Mouse (Mus musculus) myocyte (in vitro differentiated cells): ENCODE data around the gene Rab3gap2. TPM values are rescaled to one million over a fixed set of nuclear protein-coding genes. Genes with fewer than 3 reads are reported as not detected.

Experiments
- H3K27me3 ChIP-seq: one replicate; pipeline ENCODE4 v1.6.1; 2011; ENCODE audit not compliant: control insufficient read depth, insufficient read depth, insufficient read length
- H3K36me3 ChIP-seq: one replicate; pipeline ENCODE4 v1.6.1; 2011; ENCODE audit not compliant: control insufficient read depth, insufficient read depth
- H3K4me2 ChIP-seq: one replicate; pipeline ENCODE4 v1.6.1; 2011; ENCODE audit warnings: low read depth, control low read depth
- H3K4me3 ChIP-seq: one replicate; pipeline ENCODE4 v1.5.1; 2011; ENCODE audit warnings: mild to moderate bottlenecking, control low read depth, moderate library complexity
- H3K79me2 ChIP-seq: one replicate; pipeline ENCODE4 v1.6.1; 2011; ENCODE audit not compliant: control insufficient read depth, insufficient read depth
- H3ac ChIP-seq: one replicate; pipeline ENCODE4 v1.6.1; 2011; ENCODE audit not compliant: control insufficient read depth, insufficient read length
- CEBPB ChIP-seq: IDR thresholded peaks from 2 replicates; pipeline ENCODE4 v1.6.1; 2011; ENCODE audit warnings: mild to moderate bottlenecking, moderate library complexity; ENCODE audit not compliant: poor library complexity, insufficient read depth, severe bottlenecking
- E2F4 ChIP-seq: IDR thresholded peaks from one replicate; pipeline ENCODE4 v1.6.1; 2011; ENCODE audit warnings: mild to moderate bottlenecking, control low read depth, moderate library complexity; ENCODE audit not compliant: insufficient read depth
- MAX ChIP-seq: IDR thresholded peaks from one replicate; pipeline ENCODE4 v1.6.1; 2011; ENCODE audit warnings: low read depth, mild to moderate bottlenecking, control low read depth
- MYOD1 ChIP-seq, 3 experiments: IDR thresholded peaks; one replicate each; pipeline ENCODE4 v1.6.1; 2011; ENCODE audit warnings: control low read depth in 2 of 3, low read depth in 2 of 3, mild to moderate bottlenecking in 2 of 3, moderate library complexity in 1 of 3; ENCODE audit not compliant: insufficient read length in 2 of 3, control insufficient read depth in 1 of 3
- MYOG ChIP-seq, 3 experiments: IDR thresholded peaks; one replicate each; pipeline ENCODE4 v1.6.1; 2011; ENCODE audit warnings: control low read depth in 2 of 3, low read depth in 2 of 3, mild to moderate bottlenecking in 2 of 3; ENCODE audit not compliant: insufficient read length in 2 of 3, control insufficient read depth in 1 of 3, insufficient read depth in 1 of 3
- POLR2A ChIP-seq: IDR thresholded peaks from one replicate; pipeline ENCODE4 v1.6.1; 2011; ENCODE audit warnings: low read depth, mild to moderate bottlenecking, control low read depth, moderate library complexity; ENCODE audit not compliant: insufficient read length
- POLR2AphosphoS2 ChIP-seq: IDR thresholded peaks from one replicate; pipeline ENCODE4 v1.6.1; 2011; ENCODE audit warnings: low read depth, control low read depth; ENCODE audit not compliant: insufficient read length
- REST ChIP-seq: IDR thresholded peaks from one replicate; pipeline ENCODE4 v1.6.1; 2011; ENCODE audit warnings: mild to moderate bottlenecking, control low read depth, moderate library complexity; ENCODE audit not compliant: insufficient read depth, insufficient read length
- SRF ChIP-seq: IDR thresholded peaks from one replicate; pipeline ENCODE4 v1.6.1; 2011; ENCODE audit warnings: low read depth; ENCODE audit not compliant: control insufficient read depth, insufficient read length
- TCF12 ChIP-seq: IDR thresholded peaks from one replicate; pipeline ENCODE4 v1.6.1; 2011; ENCODE audit warnings: mild to moderate bottlenecking, control low read depth; ENCODE audit not compliant: poor library complexity, insufficient read depth, severe bottlenecking
- TCF3 ChIP-seq: IDR thresholded peaks from one replicate; pipeline ENCODE4 v1.6.1; 2011; ENCODE audit warnings: low read depth, control low read depth; ENCODE audit not compliant: insufficient read length
- USF1 ChIP-seq: IDR thresholded peaks from one replicate; pipeline ENCODE4 v1.6.1; 2011; ENCODE audit warnings: low read depth, mild to moderate bottlenecking, control low read depth, moderate library complexity
- polyA plus RNA-seq: library from polyadenylated mRNA; unstranded; fragments of >200 nt; fragmentation: generic; extraction: Trizol; gene quantifications from one replicate; pipeline ENCODE4 v1.2.1, GENCODE M21; 2012; ENCODE audit warnings: missing spikeins

Gene Rab3gap2
- polyA plus RNA-seq, 1 experiment = 32.2 TPM

GRCm38 (mm10) chr1:185187135-185187785 is 16.7 kb upstream of the Rab3gap2 start:
- Histone ChIP-seq H3ac (no peak overlapping the region), H3K27me3 (no peaks in the 10 kb centered on the region), H3K4me3 (no peak overlapping the region), H3K36me3 (no peaks in the 10 kb centered on the region), H3K79me2 (no peaks in the 10 kb centered on the region), H3K4me2 (no peak overlapping the region)
- no peak for TF ChIP-seq MYOD1 (IDR thresholded peaks at IDR 0.05; ENCODE audit: control insufficient read depth in 1 of 3, insufficient read length in 2 of 3, low read depth in 2 of 3)
- no peak for TF ChIP-seq SRF
- no peak for TF ChIP-seq REST
- no peak for TF ChIP-seq CEBPB
- no peak for TF ChIP-seq E2F4
- no peak for TF ChIP-seq USF1
- TF ChIP-seq MAX = no peak
- no peak for TF ChIP-seq MYOG (IDR thresholded peaks at IDR 0.05; ENCODE audit: control insufficient read depth in 1 of 3, insufficient read depth in 1 of 3, insufficient read length in 2 of 3, low read depth in 2 of 3)

- Histone ChIP-seq H3K4me2 (no peak overlapping the region), H3K27me3 (no peaks in the 10 kb centered on the region), H3K36me3 (no peaks in the 10 kb centered on the region), H3K4me3 (no peak overlapping the region), H3ac (no peak overlapping the region), H3K79me2 (no peaks in the 10 kb centered on the region)
- TF ChIP-seq E2F4 = no peak
- no peak for TF ChIP-seq POLR2AphosphoS2
- no peak for TF ChIP-seq MYOD1 (IDR thresholded peaks at IDR 0.05; ENCODE audit: control insufficient read depth in 1 of 3, insufficient read length in 2 of 3, low read depth in 2 of 3)
- TF ChIP-seq POLR2A = no peak
- TF ChIP-seq MYOG (IDR thresholded peaks at IDR 0.05; ENCODE audit: control insufficient read depth in 1 of 3, insufficient read depth in 1 of 3, insufficient read length in 2 of 3, low read depth in 2 of 3) = no peak
- TF ChIP-seq SRF = no peak
- no peak for TF ChIP-seq TCF3
- TF ChIP-seq CEBPB = no peak
- TF ChIP-seq USF1 = no peak
- no peak for TF ChIP-seq REST
These were observed 14.0 kb upstream of the Rab3gap2 start for GRCm38 (mm10) chr1:185189901-185190300.

GRCm38 (mm10) chr1:185192087-185192486 is 11.8 kb upstream of the Rab3gap2 start:
- no peak overlapping the region for H3ac ChIP-seq
- H3K27me3 ChIP-seq = no peaks in the 10 kb centered on the region
- H3K79me2 ChIP-seq = no peaks in the 10 kb centered on the region
- no peak overlapping the region for H3K4me3 ChIP-seq
- no peak overlapping the region for H3K4me2 ChIP-seq
- no peaks in the 10 kb centered on the region for H3K36me3 ChIP-seq
- TF ChIP-seq SRF = no peak
- TF ChIP-seq TCF3 = no peak
- no peak for TF ChIP-seq POLR2A
- no peak for TF ChIP-seq MAX
- TF ChIP-seq MYOD1 (IDR thresholded peaks at IDR 0.05; ENCODE audit: control insufficient read depth in 1 of 3, insufficient read length in 2 of 3, low read depth in 2 of 3) = no peak
- no peak for TF ChIP-seq TCF12
- no peak for TF ChIP-seq REST
- TF ChIP-seq POLR2AphosphoS2 = no peak
- no peak for TF ChIP-seq USF1
- TF ChIP-seq CEBPB = no peak

GRCm38 (mm10) chr1:185193509-185193908 is 10.4 kb upstream of the Rab3gap2 start:
- no peak overlapping the region for H3ac ChIP-seq
- H3K4me2 ChIP-seq = peak overlapping the region; percentile 40
- H3K36me3 ChIP-seq = no peaks in the 10 kb centered on the region
- no peaks in the 10 kb centered on the region for H3K79me2 ChIP-seq
- H3K27me3 ChIP-seq = no peaks in the 10 kb centered on the region
- H3K4me3 ChIP-seq = no peak overlapping the region
- TF ChIP-seq USF1 = no peak
- TF ChIP-seq TCF12 = no peak
- peak in 2 of 3 experiments; percentile 34 to 53 for TF ChIP-seq MYOD1 (IDR thresholded peaks at IDR 0.05; ENCODE audit: control insufficient read depth in 1 of 3, insufficient read length in 2 of 3, low read depth in 2 of 3)
- TF ChIP-seq POLR2A = no peak
- TF ChIP-seq TCF3 = no peak
- no peak for TF ChIP-seq CEBPB
- TF ChIP-seq MAX = no peak
- peak in 1 of 3 experiments; percentile 45 for TF ChIP-seq MYOG (IDR thresholded peaks at IDR 0.05; ENCODE audit: control insufficient read depth in 1 of 3, insufficient read depth in 1 of 3, insufficient read length in 2 of 3, low read depth in 2 of 3)

- no peaks in the 10 kb centered on the region for H3K27me3 ChIP-seq
- H3K79me2 ChIP-seq = no peaks in the 10 kb centered on the region
- no peak overlapping the region for H3K4me3 ChIP-seq
- H3K4me2 ChIP-seq = no peak overlapping the region
- no peak for TF ChIP-seq USF1
- no peak for TF ChIP-seq SRF
- no peak for TF ChIP-seq POLR2A
- no peak for TF ChIP-seq TCF12
- no peak for TF ChIP-seq MYOD1 (IDR thresholded peaks at IDR 0.05; ENCODE audit: control insufficient read depth in 1 of 3, insufficient read length in 2 of 3, low read depth in 2 of 3)
- no peak for TF ChIP-seq MAX
- no peak for TF ChIP-seq MYOG (IDR thresholded peaks at IDR 0.05; ENCODE audit: control insufficient read depth in 1 of 3, insufficient read depth in 1 of 3, insufficient read length in 2 of 3, low read depth in 2 of 3)
- no peak for TF ChIP-seq POLR2AphosphoS2
- TF ChIP-seq TCF3 = no peak
- no peak for TF ChIP-seq CEBPB
- no peak for TF ChIP-seq E2F4
- no peak for TF ChIP-seq REST
- no peak overlapping the region for H3ac ChIP-seq
- H3K36me3 ChIP-seq = no peaks in the 10 kb centered on the region
These were observed 7.6 kb upstream of the Rab3gap2 start for GRCm38 (mm10) chr1:185196323-185196722.
